Mouse (Mus musculus) myocyte (in vitro differentiated cells): Measurements from ENCODE around the gene Retnla. TPM values are rescaled to one million over a fixed set of nuclear protein-coding genes. Genes with fewer than 3 reads are reported as not detected.

ENCODE experiments used
- H3K27me3 ChIP-seq: one replicate; pipeline ENCODE4 v1.6.1; 2011; ENCODE audit not compliant: control insufficient read depth, insufficient read depth, insufficient read length
- H3K36me3 ChIP-seq: one replicate; pipeline ENCODE4 v1.6.1; 2011; ENCODE audit not compliant: control insufficient read depth, insufficient read depth
- H3K4me2 ChIP-seq: one replicate; pipeline ENCODE4 v1.6.1; 2011; ENCODE audit warnings: low read depth, control low read depth
- H3K4me3 ChIP-seq: one replicate; pipeline ENCODE4 v1.5.1; 2011; ENCODE audit warnings: mild to moderate bottlenecking, control low read depth, moderate library complexity
- H3K79me2 ChIP-seq: one replicate; pipeline ENCODE4 v1.6.1; 2011; ENCODE audit not compliant: control insufficient read depth, insufficient read depth
- H3ac ChIP-seq: one replicate; pipeline ENCODE4 v1.6.1; 2011; ENCODE audit not compliant: control insufficient read depth, insufficient read length
- CEBPB ChIP-seq: IDR thresholded peaks from 2 replicates; pipeline ENCODE4 v1.6.1; 2011; ENCODE audit warnings: mild to moderate bottlenecking, moderate library complexity; ENCODE audit not compliant: poor library complexity, insufficient read depth, severe bottlenecking
- E2F4 ChIP-seq: IDR thresholded peaks from one replicate; pipeline ENCODE4 v1.6.1; 2011; ENCODE audit warnings: mild to moderate bottlenecking, control low read depth, moderate library complexity; ENCODE audit not compliant: insufficient read depth
- MAX ChIP-seq: IDR thresholded peaks from one replicate; pipeline ENCODE4 v1.6.1; 2011; ENCODE audit warnings: low read depth, mild to moderate bottlenecking, control low read depth
- MYOD1 ChIP-seq, 3 experiments: IDR thresholded peaks; one replicate each; pipeline ENCODE4 v1.6.1; 2011; ENCODE audit warnings: control low read depth in 2 of 3, low read depth in 2 of 3, mild to moderate bottlenecking in 2 of 3, moderate library complexity in 1 of 3; ENCODE audit not compliant: insufficient read length in 2 of 3, control insufficient read depth in 1 of 3
- MYOG ChIP-seq, 3 experiments: IDR thresholded peaks; one replicate each; pipeline ENCODE4 v1.6.1; 2011; ENCODE audit warnings: control low read depth in 2 of 3, low read depth in 2 of 3, mild to moderate bottlenecking in 2 of 3; ENCODE audit not compliant: insufficient read length in 2 of 3, control insufficient read depth in 1 of 3, insufficient read depth in 1 of 3
- POLR2A ChIP-seq: IDR thresholded peaks from one replicate; pipeline ENCODE4 v1.6.1; 2011; ENCODE audit warnings: low read depth, mild to moderate bottlenecking, control low read depth, moderate library complexity; ENCODE audit not compliant: insufficient read length
- POLR2AphosphoS2 ChIP-seq: IDR thresholded peaks from one replicate; pipeline ENCODE4 v1.6.1; 2011; ENCODE audit warnings: low read depth, control low read depth; ENCODE audit not compliant: insufficient read length
- REST ChIP-seq: IDR thresholded peaks from one replicate; pipeline ENCODE4 v1.6.1; 2011; ENCODE audit warnings: mild to moderate bottlenecking, control low read depth, moderate library complexity; ENCODE audit not compliant: insufficient read depth, insufficient read length
- SRF ChIP-seq: IDR thresholded peaks from one replicate; pipeline ENCODE4 v1.6.1; 2011; ENCODE audit warnings: low read depth; ENCODE audit not compliant: control insufficient read depth, insufficient read length
- TCF12 ChIP-seq: IDR thresholded peaks from one replicate; pipeline ENCODE4 v1.6.1; 2011; ENCODE audit warnings: mild to moderate bottlenecking, control low read depth; ENCODE audit not compliant: poor library complexity, insufficient read depth, severe bottlenecking
- TCF3 ChIP-seq: IDR thresholded peaks from one replicate; pipeline ENCODE4 v1.6.1; 2011; ENCODE audit warnings: low read depth, control low read depth; ENCODE audit not compliant: insufficient read length
- USF1 ChIP-seq: IDR thresholded peaks from one replicate; pipeline ENCODE4 v1.6.1; 2011; ENCODE audit warnings: low read depth, mild to moderate bottlenecking, control low read depth, moderate library complexity
- polyA plus RNA-seq: library from polyadenylated mRNA; unstranded; fragments of >200 nt; fragmentation: generic; extraction: Trizol; gene quantifications from one replicate; pipeline ENCODE4 v1.2.1, GENCODE M21; 2012; ENCODE audit warnings: missing spikeins

Retnla gene
- polyA plus RNA-seq, 1 experiment, result not detected

GRCm38 (mm10) chr16:48809374-48809773, 33.0 kb upstream of the Retnla start:
- TF ChIP-seq CEBPB (no peak), E2F4 (no peak), TCF12 (no peak), POLR2A (no peak), MYOD1 (IDR thresholded peaks at IDR 0.05; ENCODE audit: control insufficient read depth in 1 of 3, insufficient read length in 2 of 3, low read depth in 2 of 3) (no peak), SRF (no peak), POLR2AphosphoS2 (no peak), MAX (no peak), REST (no peak), TCF3 (no peak), MYOG (IDR thresholded peaks at IDR 0.05; ENCODE audit: control insufficient read depth in 1 of 3, insufficient read depth in 1 of 3, insufficient read length in 2 of 3, low read depth in 2 of 3) (no peak), USF1 (no peak)
- H3ac ChIP-seq, result no peak overlapping the region
- H3K79me2 ChIP-seq, result no peaks in the 10 kb centered on the region
- no peaks in the 10 kb centered on the region for H3K36me3 ChIP-seq
- H3K27me3 ChIP-seq, result no peaks in the 10 kb centered on the region
- no peak overlapping the region for H3K4me2 ChIP-seq
- H3K4me3 ChIP-seq, result no peak overlapping the region

DNA sequence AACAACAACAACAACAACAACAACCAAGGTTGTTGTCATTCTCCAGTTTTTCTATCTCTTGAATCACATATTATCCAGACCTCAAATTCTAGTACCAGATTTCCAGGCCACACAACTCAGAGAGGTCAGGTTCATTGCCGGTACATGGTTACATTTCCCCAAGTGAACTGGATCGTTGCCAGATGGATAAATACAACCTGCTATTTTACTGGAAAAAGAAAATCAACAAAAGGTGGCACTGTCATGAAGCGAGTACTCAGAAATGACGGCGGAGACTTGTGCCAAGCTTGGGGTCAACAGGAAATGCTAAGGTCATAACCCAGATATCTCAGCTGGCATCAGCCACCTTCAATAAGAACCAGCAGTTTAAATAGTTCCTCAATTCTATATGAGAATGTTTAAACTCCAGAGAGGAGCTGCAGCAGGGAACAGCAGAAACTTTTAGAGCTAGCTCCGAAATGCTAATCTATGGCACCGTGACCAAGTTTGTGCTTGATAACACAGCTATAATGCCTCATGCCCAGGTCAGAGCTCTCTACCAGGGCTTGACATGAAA, 30.4 kb upstream of the Retnla start:
- Histone ChIP-seq H3ac (no peak overlapping the region), H3K4me3 (no peak overlapping the region), H3K27me3 (no peaks in the 10 kb centered on the region), H3K36me3 (no peaks in the 10 kb centered on the region), H3K79me2 (no peaks in the 10 kb centered on the region), H3K4me2 (no peak overlapping the region)
- TF ChIP-seq USF1, result no peak
- no peak for TF ChIP-seq POLR2A
- no peak for TF ChIP-seq TCF12
- TF ChIP-seq CEBPB, result no peak

DNA sequence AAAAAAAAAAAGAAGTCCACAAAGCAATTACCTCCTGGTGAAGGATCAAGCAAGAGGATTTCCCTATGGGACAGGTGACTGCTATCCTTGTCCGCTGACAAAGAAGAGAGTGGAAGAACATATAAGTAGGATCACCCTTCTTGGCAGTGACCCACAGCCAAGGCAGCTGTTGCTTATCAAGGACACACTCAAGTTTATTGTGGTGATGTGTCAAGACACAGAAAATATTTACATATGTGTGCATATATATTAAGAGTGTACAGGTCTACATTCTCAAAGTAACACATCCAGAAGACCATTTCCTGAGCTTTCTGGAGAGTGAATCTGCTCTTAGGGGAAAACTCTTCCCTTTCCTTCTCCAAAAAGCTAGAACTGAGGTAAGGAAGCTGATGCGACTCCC, 25.7 kb upstream of the Retnla start, which contains the start of gene Retnlb:
TSS of gene Retnlb (plus strand) at position 162 of the 400 bp plus-strand sequence.
- TF ChIP-seq USF1, result no peak
- no peak for TF ChIP-seq E2F4
- no peak for TF ChIP-seq MAX
- no peak for TF ChIP-seq POLR2AphosphoS2
- TF ChIP-seq TCF12, result no peak
- no peak for TF ChIP-seq SRF
- no peak for TF ChIP-seq CEBPB
- no peak for TF ChIP-seq POLR2A
- no peak for TF ChIP-seq REST
- TF ChIP-seq MYOD1 (IDR thresholded peaks at IDR 0.05; ENCODE audit: control insufficient read depth in 1 of 3, insufficient read length in 2 of 3, low read depth in 2 of 3), result no peak
- TF ChIP-seq MYOG (IDR thresholded peaks at IDR 0.05; ENCODE audit: control insufficient read depth in 1 of 3, insufficient read depth in 1 of 3, insufficient read length in 2 of 3, low read depth in 2 of 3), result no peak
- Histone ChIP-seq H3K79me2 (no peaks in the 10 kb centered on the region), H3K36me3 (no peaks in the 10 kb centered on the region), H3K27me3 (no peaks in the 10 kb centered on the region), H3K4me2 (no peak within 1 kb of the TSS), H3K4me3 (no peak within 1 kb of the TSS), H3ac (no peak within 1 kb of the TSS)

GRCm38 (mm10) chr16:48818524-48818923, 23.8 kb upstream of the Retnla start:
- no peaks in the 10 kb centered on the region for H3K27me3 ChIP-seq
- no peak overlapping the region for H3ac ChIP-seq
- H3K4me2 ChIP-seq, result no peak overlapping the region
- H3K36me3 ChIP-seq, result no peaks in the 10 kb centered on the region
- TF ChIP-seq CEBPB, result no peak
- TF ChIP-seq REST, result no peak
- no peak for TF ChIP-seq TCF12
- TF ChIP-seq E2F4, result no peak
- TF ChIP-seq POLR2A, result no peak
- TF ChIP-seq TCF3, result no peak
- no peak for TF ChIP-seq MYOD1 (IDR thresholded peaks at IDR 0.05; ENCODE audit: control insufficient read depth in 1 of 3, insufficient read length in 2 of 3, low read depth in 2 of 3)
- TF ChIP-seq POLR2AphosphoS2, result no peak
- TF ChIP-seq USF1, result no peak
- TF ChIP-seq SRF, result no peak
- no peak for TF ChIP-seq MYOG (IDR thresholded peaks at IDR 0.05; ENCODE audit: control insufficient read depth in 1 of 3, insufficient read depth in 1 of 3, insufficient read length in 2 of 3, low read depth in 2 of 3)
- TF ChIP-seq MAX, result no peak
- no peak overlapping the region for H3K4me3 ChIP-seq
- H3K79me2 ChIP-seq, result no peaks in the 10 kb centered on the region

DNA sequence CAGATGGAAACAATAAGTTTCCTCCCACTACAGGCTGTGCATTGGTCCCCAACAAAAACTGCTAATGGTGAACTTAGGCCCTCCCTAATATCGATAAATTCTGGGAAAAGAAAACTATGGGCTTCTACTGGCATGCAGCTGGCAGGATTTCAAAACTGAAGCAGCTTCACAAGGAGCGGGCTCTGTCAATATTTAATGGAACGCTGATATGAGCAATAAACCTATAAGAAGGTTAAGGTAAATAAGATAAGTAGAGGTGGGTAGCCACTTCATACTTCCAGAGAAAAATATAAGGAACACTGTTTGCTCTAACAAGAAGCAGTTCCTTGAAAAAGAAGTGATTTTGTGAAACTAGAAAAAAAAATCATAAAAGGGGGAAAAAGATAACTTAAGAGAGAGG, 15.9 kb upstream of the Retnla start:
- Histone ChIP-seq H3K4me2 (no peak overlapping the region), H3K4me3 (no peak overlapping the region), H3K27me3 (no peaks in the 10 kb centered on the region), H3K36me3 (no peaks in the 10 kb centered on the region), H3K79me2 (no peaks in the 10 kb centered on the region), H3ac (no peak overlapping the region)
- no peak for TF ChIP-seq POLR2AphosphoS2
- no peak for TF ChIP-seq MYOG (IDR thresholded peaks at IDR 0.05; ENCODE audit: control insufficient read depth in 1 of 3, insufficient read depth in 1 of 3, insufficient read length in 2 of 3, low read depth in 2 of 3)
- TF ChIP-seq USF1, result no peak
- no peak for TF ChIP-seq TCF3
- TF ChIP-seq POLR2A, result no peak
- no peak for TF ChIP-seq SRF
- no peak for TF ChIP-seq REST
- TF ChIP-seq CEBPB, result no peak
- no peak for TF ChIP-seq E2F4
- TF ChIP-seq MAX, result no peak
- no peak for TF ChIP-seq TCF12
- TF ChIP-seq MYOD1 (IDR thresholded peaks at IDR 0.05; ENCODE audit: control insufficient read depth in 1 of 3, insufficient read length in 2 of 3, low read depth in 2 of 3), result no peak
